ENCODE assay signal across 25 mouse cellular contexts in genomic region chr1:167438231-167438885, GRCm38 (mm10). TPM values are rescaled to one million over a fixed set of nuclear protein-coding genes. Genes with fewer than 3 reads are reported as not detected.
DNase-seq lines count a peak whose midpoint lies in the region; ATAC-seq lines count a peak whose summit lies in the region.
"Had no signal": no experiment of that assay in that cellular context is flagged by ENCODE, and none has a peak within 500 bp of the region (broad histone marks: within the 10 kb centered on the region; RNA-seq: fewer than 3 reads in every experiment).

No protein-coding gene starts in this region.

- no peak overlapping the region for H3K4me3 ChIP-seq in midbrain, embryonic 11.5 days (ENCODE audit: low read depth, low read length)
- H3K4me3 ChIP-seq in midbrain, embryonic 13.5 days (replicated peaks), result no peak overlapping the region
- H3K4me3 ChIP-seq in hindbrain, embryonic 14.5 days (replicated peaks; ENCODE audit: low read length), result no peak overlapping the region
- H3K4me3 ChIP-seq: forebrain, embryonic 10.5 days; forebrain, embryonic 13.5 days; hindbrain, embryonic 12.5 days had no signal

- no peak overlapping the region for H3K27ac ChIP-seq in midbrain, embryonic 11.5 days (ENCODE audit: low read depth, low read length)
- no peak overlapping the region for H3K27ac ChIP-seq in midbrain, embryonic 13.5 days
- H3K27ac ChIP-seq in hindbrain, embryonic 14.5 days, result no peak overlapping the region
- H3K27ac ChIP-seq: forebrain, embryonic 10.5 days; forebrain, embryonic 13.5 days; hindbrain, embryonic 12.5 days had no signal

- no peaks in the 10 kb centered on the region for H3K4me1 ChIP-seq in midbrain, embryonic 11.5 days (ENCODE audit: control insufficient read depth, insufficient read depth, low read length)
- 0 out of 2 replicates have a peak, but pooled peaks cover 2% of the 10 kb centered on the region for H3K4me1 ChIP-seq in midbrain, embryonic 13.5 days (replicated peaks)
- no peaks in the 10 kb centered on the region for H3K4me1 ChIP-seq in hindbrain, embryonic 14.5 days (replicated peaks; ENCODE audit: control insufficient read depth, insufficient read depth, low read length)
- H3K4me1 ChIP-seq: hindbrain, embryonic 12.5 days had no signal

- no peak for ATAC-seq in midbrain, embryonic 11.5 days (ENCODE audit: low FRiP score)
- no peak for ATAC-seq in midbrain, embryonic 13.5 days
- no peak for ATAC-seq in hindbrain, embryonic 14.5 days (ENCODE audit: low FRiP score)
- ATAC-seq: forebrain, embryonic 13.5 days; forebrain, embryonic 16.5 days; hindbrain, embryonic 16.5 days; Patski had no signal

- H3K36me3 ChIP-seq in midbrain, embryonic 11.5 days (ENCODE audit: control insufficient read depth, insufficient read depth, low read length), result no peaks in the 10 kb centered on the region
- no peaks in the 10 kb centered on the region for H3K36me3 ChIP-seq in midbrain, embryonic 13.5 days
- no peaks in the 10 kb centered on the region for H3K36me3 ChIP-seq in hindbrain, embryonic 14.5 days (replicated peaks; ENCODE audit: control insufficient read depth, insufficient read depth)
- H3K36me3 ChIP-seq: forebrain, embryonic 10.5 days; G1E; hindbrain, embryonic 12.5 days had no signal

- no peak overlapping the region for H3K4me2 ChIP-seq in midbrain, embryonic 11.5 days
- no peak overlapping the region for H3K4me2 ChIP-seq in midbrain, embryonic 13.5 days (replicated peaks)
- no peak overlapping the region for H3K4me2 ChIP-seq in hindbrain, embryonic 14.5 days (replicated peaks)
- H3K4me2 ChIP-seq: forebrain, embryonic 13.5 days; heart, embryonic 11.5 days; hindbrain, embryonic 12.5 days had no signal

- H3K27me3 ChIP-seq in midbrain, embryonic 11.5 days (ENCODE audit: control insufficient read depth, insufficient read depth, low read length), result no peaks in the 10 kb centered on the region
- no peaks in the 10 kb centered on the region for H3K27me3 ChIP-seq in midbrain, embryonic 13.5 days
- H3K27me3 ChIP-seq in hindbrain, embryonic 14.5 days (ENCODE audit: control insufficient read depth, insufficient read depth, low read length), result no peaks in the 10 kb centered on the region
- H3K27me3 ChIP-seq: forebrain, embryonic 13.5 days; hindbrain, embryonic 12.5 days had no signal

- DNase-seq in midbrain, embryonic 11.5 days (ENCODE audit: low spot score, missing footprints), result peak; percentile 60
- peak; percentile 54 for DNase-seq in forelimb bud, embryonic 11.5 days (ENCODE audit: low read depth, low spot score)
- peak; percentile 72 for DNase-seq in retina, adult 2 months (ENCODE audit: low read depth, low spot score)
- DNase-seq in retina, postnatal 7 days (ENCODE audit: low read depth, low spot score), result peak; percentile 85
- DNase-seq in hindbrain, embryonic 14.5 days (ENCODE audit: low spot score), result no peak
- no peak for DNase-seq in testis, postnatal 10 days (ENCODE audit: low spot score)
- DNase-seq: adrenal gland, postnatal 10 days; adrenal gland, postnatal 36 days; B cell, adult 2 months; cerebellum, adult 18-20 months; cerebellum, adult 9-10 months; cerebellum, postnatal 14 days; gastrocnemius, postnatal 25 days; heart, adult 18-20 months had no signal

- WGBS in midbrain, embryonic 11.5 days, result 74% methylated on average over 9 of the region's 9 CpGs
- 53% methylated on average over 9 of the region's 9 CpGs for WGBS in midbrain, embryonic 13.5 days
- WGBS in hindbrain, embryonic 14.5 days, result 65% methylated on average over 9 of the region's 9 CpGs

- H3K9ac ChIP-seq in midbrain, embryonic 11.5 days (ENCODE audit: low read length), result no peak overlapping the region
- no peak overlapping the region for H3K9ac ChIP-seq in midbrain, embryonic 13.5 days (replicated peaks)
- no peak overlapping the region for H3K9ac ChIP-seq in hindbrain, embryonic 14.5 days
- H3K9ac ChIP-seq: forebrain, embryonic 13.5 days; hindbrain, embryonic 12.5 days had no signal

- H3K9me3 ChIP-seq in midbrain, embryonic 11.5 days (ENCODE audit: control insufficient read depth, low read length), result no peaks in the 10 kb centered on the region
- H3K9me3 ChIP-seq in midbrain, embryonic 13.5 days, result no peaks in the 10 kb centered on the region
- H3K9me3 ChIP-seq in hindbrain, embryonic 14.5 days (ENCODE audit: control insufficient read depth, low read length), result no peaks in the 10 kb centered on the region
- H3K9me3 ChIP-seq: forebrain, embryonic 10.5 days; forebrain, embryonic 13.5 days; G1E; hindbrain, embryonic 12.5 days had no signal

RNA-seq across cellular contexts. Expression of gene Lrrc52, which starts 28.2 kb away (rescaled TPM):
- not detected in 2 replicates for polyA plus RNA-seq in midbrain, embryonic 11.5 days (2014; fragmentation: Nextera tagmentation; extraction: Ambion mirVana)
- polyA plus RNA-seq in midbrain, embryonic 13.5 days (2015; fragmentation: Nextera tagmentation; extraction: Ambion mirVana), result 0.27 TPM in 1 of 2 replicates, not detected in the other
- polyA plus RNA-seq in hindbrain, embryonic 14.5 days (2014; fragmentation: Nextera tagmentation; extraction: Ambion mirVana), result not detected in 2 replicates
- polyA plus RNA-seq: embryonic facial prominence, embryonic 11.5 days; embryonic facial prominence, embryonic 14.5 days; forebrain, embryonic 10.5 days; forebrain, embryonic 13.5 days; forebrain, embryonic 16.5 days; G1E; heart, embryonic 11.5 days; hindbrain, embryonic 12.5 days; hindbrain, embryonic 16.5 days; Patski had no signal

RNA-seq across cellular contexts. Expression of gene Mgst3, which starts 44.7 kb away (rescaled TPM):
- 58.9 and 60.8 TPM in 2 replicates for polyA plus RNA-seq in midbrain, embryonic 11.5 days (2014; fragmentation: Nextera tagmentation; extraction: Ambion mirVana)
- 80.2 and 83.6 TPM in 2 replicates for polyA plus RNA-seq in midbrain, embryonic 13.5 days (2015; fragmentation: Nextera tagmentation; extraction: Ambion mirVana)
- polyA plus RNA-seq in hindbrain, embryonic 14.5 days (2014; fragmentation: Nextera tagmentation; extraction: Ambion mirVana), result 189 and 205 TPM in 2 replicates

Comparison
In these comparisons a context has a peak if more than half of its experiments do, and no peak if none do; other contexts are left out.
1. DNase-seq: peak in midbrain, embryonic 11.5 days (single experiment), forelimb bud, embryonic 11.5 days (single experiment), retina, adult 2 months (single experiment) and retina, postnatal 7 days (single experiment); none in hindbrain, embryonic 14.5 days (single experiment) and testis, postnatal 10 days (single experiment).